Mouse (Mus musculus) CH12.LX (cell line): ENCODE data around the gene Map3k13. TPM values are rescaled to one million over a fixed set of nuclear protein-coding genes. Genes with fewer than 3 reads are reported as not detected.

Experiments used
- DNase-seq: peaks from one replicate; pipeline ENCODE4 v3.0.0-alpha.2; 2013; ENCODE audit errors: extremely low read depth
- H3K27ac ChIP-seq: 2 replicates; pipeline ENCODE4 v1.5.1; 2012; ENCODE audit warnings: low read depth, mild to moderate bottlenecking, control low read depth, moderate library complexity; ENCODE audit not compliant: insufficient read depth
- H3K27me3 ChIP-seq: replicated peaks from 2 replicates; pipeline ENCODE3; 2012; ENCODE audit warnings: inconsistent platforms
- H3K36me3 ChIP-seq, 2 experiments: replicated peaks in 1 of 2; 2 replicates each; pipeline versions ENCODE3 to v1.6.1; 2012; ENCODE audit warnings: inconsistent platforms in 1 of 2, low read length in 1 of 2, mild to moderate bottlenecking in 1 of 2, mixed read lengths in 1 of 2, moderate library complexity in 1 of 2; ENCODE audit not compliant: control insufficient read depth in 1 of 2, insufficient read depth in 1 of 2
- H3K4me1 ChIP-seq, 2 experiments: 2 replicates each; pipeline ENCODE4 v1.6.1; 2012; ENCODE audit warnings: inconsistent platforms in 1 of 2, moderate library complexity in 1 of 2; ENCODE audit not compliant: insufficient read depth in 2 of 2, control insufficient read depth in 1 of 2
- H3K4me2 ChIP-seq: 2 replicates; pipeline ENCODE4 v1.6.1; 2012; ENCODE audit warnings: low read depth, mild to moderate bottlenecking, control low read depth; ENCODE audit not compliant: poor library complexity, insufficient read depth, severe bottlenecking
- H3K4me3 ChIP-seq, 3 experiments: fragments of 150-350 bp in 1 of 3; sonication (generic) in 1 of 3; replicated peaks in 1 of 3; 2 replicates each; pipeline versions ENCODE3 to v1.5.1; 2011 to 2012; ENCODE audit warnings: low read depth in 2 of 3, low read length in 2 of 3, mild to moderate bottlenecking in 2 of 3, moderate library complexity in 2 of 3, control low read depth in 1 of 3, improper control_type of control experiment in 1 of 3, inconsistent platforms in 1 of 3, mixed read lengths in 1 of 3; ENCODE audit not compliant: poor library complexity in 1 of 3
- H3K79me2 ChIP-seq: replicated peaks from 2 replicates; pipeline ENCODE4 v1.6.1; 2012; ENCODE audit warnings: mild to moderate bottlenecking, moderate library complexity; ENCODE audit not compliant: control insufficient read depth, poor library complexity, insufficient read depth, severe bottlenecking; ENCODE audit errors: extremely low read depth
- H3K9ac ChIP-seq: 2 replicates; pipeline ENCODE4 v1.6.1; 2012; ENCODE audit warnings: low read depth, mild to moderate bottlenecking, control low read depth, moderate library complexity; ENCODE audit not compliant: insufficient read depth
- H3K9me3 ChIP-seq: replicated peaks from 2 replicates; pipeline ENCODE3; 2012; ENCODE audit warnings: low read length, inconsistent platforms, mixed read lengths
- BHLHE40 ChIP-seq: IDR thresholded peaks from 2 replicates; pipeline ENCODE4 v1.6.1; 2011; ENCODE audit warnings: mild to moderate bottlenecking, low read depth, low read length, improper control_type of control experiment
- CHD2 ChIP-seq: IDR thresholded peaks from 2 replicates; pipeline ENCODE4 v1.6.1; 2011; ENCODE audit warnings: low read length, improper control_type of control experiment
- E2F4 ChIP-seq: IDR thresholded peaks from 2 replicates; pipeline ENCODE4 v1.6.1; 2011; ENCODE audit warnings: low read depth, low read length, improper control_type of control experiment; ENCODE audit not compliant: insufficient replicate concordance
- EP300 ChIP-seq: IDR thresholded peaks from 2 replicates; pipeline ENCODE4 v1.6.1; 2011; ENCODE audit warnings: low read length, improper control_type of control experiment
- ETS1 ChIP-seq: conservative IDR thresholded peaks from 2 replicates; pipeline ENCODE4 v1.6.1; 2012; ENCODE audit warnings: low read depth, mild to moderate bottlenecking, inconsistent platforms, low read length, improper control_type of control experiment, moderate library complexity
- GABPA ChIP-seq: IDR thresholded peaks from 2 replicates; pipeline ENCODE4 v1.6.1; 2012; ENCODE audit warnings: low read depth, low read length, improper control_type of control experiment, inconsistent platforms; ENCODE audit not compliant: insufficient replicate concordance
- IRF4 ChIP-seq: IDR thresholded peaks from 2 replicates; pipeline ENCODE4 v1.6.1; 2014; ENCODE audit warnings: low read depth, mild to moderate bottlenecking, inconsistent platforms, low read length, improper control_type of control experiment
- JUND ChIP-seq: conservative IDR thresholded peaks from 2 replicates; pipeline ENCODE4 v1.6.1; 2011; ENCODE audit warnings: low read depth, low read length, improper control_type of control experiment
- KAT2A ChIP-seq: IDR thresholded peaks from 2 replicates; pipeline ENCODE4 v1.6.1; 2012; ENCODE audit warnings: low read length, improper control_type of control experiment, inconsistent platforms; ENCODE audit not compliant: insufficient replicate concordance
- MAX ChIP-seq: IDR thresholded peaks from 2 replicates; pipeline ENCODE4 v1.6.1; 2011; ENCODE audit warnings: low read length, improper control_type of control experiment
- MEF2A ChIP-seq: IDR thresholded peaks from 2 replicates; pipeline ENCODE4 v1.6.1; 2014; ENCODE audit warnings: low read depth, mild to moderate bottlenecking, inconsistent platforms, low read length, improper control_type of control experiment, borderline replicate concordance
- MXI1 ChIP-seq: IDR thresholded peaks from 2 replicates; pipeline ENCODE4 v1.6.1; 2011; ENCODE audit warnings: mild to moderate bottlenecking, low read depth, low read length, improper control_type of control experiment
- POLR2AphosphoS2 ChIP-seq: IDR thresholded peaks from 2 replicates; pipeline ENCODE4 v1.6.1; 2011; ENCODE audit warnings: low read depth, low read length, improper control_type of control experiment
- RAD21 ChIP-seq: IDR thresholded peaks from 2 replicates; pipeline ENCODE4 v1.6.1; 2011; ENCODE audit warnings: low read depth, mild to moderate bottlenecking, low read length, improper control_type of control experiment, moderate library complexity
- RCOR1 ChIP-seq: conservative IDR thresholded peaks from 2 replicates; pipeline ENCODE4 v1.6.1; 2012; ENCODE audit warnings: low read depth, mild to moderate bottlenecking, inconsistent platforms, low read length, improper control_type of control experiment
- SIN3A ChIP-seq: IDR thresholded peaks from 2 replicates; pipeline ENCODE4 v1.6.1; 2012; ENCODE audit warnings: low read length, improper control_type of control experiment, inconsistent platforms
- TCF12 ChIP-seq: IDR thresholded peaks from 2 replicates; pipeline ENCODE4 v1.6.1; 2014; ENCODE audit warnings: low read depth, mild to moderate bottlenecking, inconsistent platforms, low read length, improper control_type of control experiment
- UBTF ChIP-seq: IDR thresholded peaks from 2 replicates; pipeline ENCODE4 v1.6.1; 2012; ENCODE audit warnings: low read depth, mild to moderate bottlenecking, inconsistent platforms, low read length, improper control_type of control experiment, moderate library complexity
- USF1 ChIP-seq: IDR thresholded peaks from 2 replicates; pipeline ENCODE4 v1.6.1; 2014; ENCODE audit warnings: low read depth, mild to moderate bottlenecking, inconsistent platforms, low read length, improper control_type of control experiment
- ZMIZ1 ChIP-seq: IDR thresholded peaks from 2 replicates; pipeline ENCODE4 v1.6.1; 2012; ENCODE audit warnings: low read depth, mild to moderate bottlenecking, inconsistent platforms, low read length, improper control_type of control experiment
- dilution Hi-C: fragments of 300-500 bp; cut with MboI; formaldehyde crosslinking; loops from 2 replicates; pipeline ENCODE4 v1.14.3; 2020; ENCODE audit warnings: low sequenced_read_pairs; ENCODE audit not compliant: extremely low pct_unique_long_range_greater_than_20kb, extremely low pct_ligation_motif_present
- in situ Hi-C: fragments of 300-500 bp; cut with MboI; formaldehyde crosslinking; loops from 3 replicates; pipeline ENCODE4 v1.14.3; 2019; ENCODE audit warnings: low sequenced_read_pairs, low pct_ligation_motif_present, low pct_unique_long_range_greater_than_20kb, mixed read lengths
- polyA plus RNA-seq: library from polyadenylated mRNA; unstranded; fragments of >175 nt; gene quantifications from 2 replicates; pipeline ENCODE4 v1.2.1, GENCODE M21; 2012; ENCODE audit warnings: low read depth; ENCODE audit not compliant: insufficient read length
- total RNA-seq, 2 experiments: library from RNA; depleted of rRNA; stranded (reverse); fragments of 300-350 nt in 1 of 2; fragments of >200 nt in 1 of 2; gene quantifications; 2 replicates each; pipeline ENCODE4 v1.2.3; 2012 to 2014

Gene Map3k13
- total and polyA plus RNA-seq, 3 experiments: 0.32 to 1.3 (median 0.89) TPM

- Histone ChIP-seq H3K9me3 (no peaks in the 10 kb centered on the region), H3K27ac (no peak overlapping the region), H3K4me2 (no peak overlapping the region), H3K4me3 (no peak overlapping the region), H3K9ac (no peak overlapping the region), H3K4me1 (peaks cover 6 to 32% of the 10 kb centered on the region in 2 experiments; a peak in 3 of 4 replicates), H3K36me3 (peaks cover 0 to 7% of the 10 kb centered on the region in 2 experiments), H3K79me2 (no peaks in the 10 kb centered on the region), H3K27me3 (no peaks in the 10 kb centered on the region)
- TF ChIP-seq JUND (no peak), EP300 (no peak), GABPA (no peak), KAT2A (no peak), CHD2 (no peak), USF1 (no peak), RAD21 (no peak), MAX (no peak), ZMIZ1 (no peak), TCF12 (no peak), E2F4 (no peak), RCOR1 (no peak)
- in situ Hi-C loops: no loop called here
- dilution Hi-C loops: no loop called here
- no peak for DNase-seq
Measured at GRCm38 (mm10) chr16:21887601-21888000, 93.5 kb downstream of the Map3k13 start.

- TF ChIP-seq JUND (no peak), ETS1 (no peak), IRF4 (no peak), UBTF (no peak), CHD2 (no peak), BHLHE40 (no peak), MXI1 (no peak), POLR2AphosphoS2 (no peak), ZMIZ1 (no peak), USF1 (no peak), MEF2A (no peak), SIN3A (no peak)
- peaks cover 8 to 40% of the 10 kb centered on the region in 2 experiments for H3K4me1 ChIP-seq
- DNase-seq: no peak
- H3K9me3 ChIP-seq: no peaks in the 10 kb centered on the region
- no peak overlapping the region for H3K4me2 ChIP-seq
- dilution Hi-C loops: no loop called here
- H3K36me3 ChIP-seq: peaks cover 0 to 6% of the 10 kb centered on the region in 2 experiments
- H3K79me2 ChIP-seq: no peaks in the 10 kb centered on the region
- no peaks in the 10 kb centered on the region for H3K27me3 ChIP-seq
- H3K9ac ChIP-seq: no peak overlapping the region
- in situ Hi-C loops: no loop called here
- no peak overlapping the region for H3K4me3 ChIP-seq
- H3K27ac ChIP-seq: no peak overlapping the region
Measured at GRCm38 (mm10) chr16:21893890-21894289, 99.7 kb downstream of the Map3k13 start.
